Mouse (Mus musculus): ENCODE results near the gene Trpv2. TPM values are rescaled to one million over a fixed set of nuclear protein-coding genes. Genes with fewer than 3 reads are reported as not detected.

Trpv2 gene
- polyA plus RNA-seq, 1 experiment from 2014 or later, result 71.4 TPM

GRCm38 (mm10) chr11:62553186-62553585 is 21.1 kb upstream of the Trpv2 start:
- peaks cover 31% of the 10 kb centered on the region for H3K79me2 ChIP-seq (ENCODE audit: inconsistent target)
- H3K27ac ChIP-seq, result peak overlapping the region; percentile 19; the same call in 1 of the 2 replicates
- peak overlapping the region; percentile 71 for H3K4me3 ChIP-seq (ENCODE audit: inconsistent target)
- 0% methylated on average over 1 of the region's 1 CpGs for WGBS (ENCODE audit: missing documents)
- peaks cover 12% of the 10 kb centered on the region; the same call in 1 of the 2 replicates for H3K36me3 ChIP-seq (ENCODE audit: inconsistent target)

- 54% methylated on average over 5 of the region's 5 CpGs for WGBS (ENCODE audit: missing documents)
- peak overlapping the region; percentile 71 for H3K4me3 ChIP-seq (ENCODE audit: inconsistent target)
Observed at GRCm38 (mm10) chr11:62553633-62554032, 20.7 kb upstream of the Trpv2 start.

GRCm38 (mm10) chr11:62554163-62554855 is 20.0 kb upstream of the Trpv2 start:
- H3K79me2 ChIP-seq (ENCODE audit: inconsistent target), result peaks cover 31% of the 10 kb centered on the region
- no peak overlapping the region for H3K27ac ChIP-seq
- peaks cover 12% of the 10 kb centered on the region; the same call in 1 of the 2 replicates for H3K36me3 ChIP-seq (ENCODE audit: inconsistent target)
- H3K4me3 ChIP-seq (ENCODE audit: inconsistent target), result peak overlapping the region; percentile 71
- 59% methylated on average over 5 of the region's 5 CpGs for WGBS (ENCODE audit: missing documents)

More at GRCm38 (mm10) chr11:62553633-62554032, 20.7 kb upstream of the Trpv2 start:
- H3K27ac ChIP-seq, result 0 out of 2 replicates have a peak overlapping the region, but pooled peaks have one; percentile 19
- peaks cover 12% of the 10 kb centered on the region; the same call in 1 of the 2 replicates for H3K36me3 ChIP-seq (ENCODE audit: inconsistent target)
- H3K79me2 ChIP-seq (ENCODE audit: inconsistent target), result peaks cover 31% of the 10 kb centered on the region

GRCm38 (mm10) chr11:62554934-62555517 is 19.3 kb upstream of the Trpv2 start:
- peak overlapping the region; percentile 71; the same call in 1 of the 2 replicates for H3K4me3 ChIP-seq (ENCODE audit: inconsistent target)

GRCm38 (mm10) chr11:62555896-62556412 is 18.3 kb upstream of the Trpv2 start:
- Histone ChIP-seq H3K27ac (no peak overlapping the region), H3K36me3 (ENCODE audit: inconsistent target) (peaks cover 12% of the 10 kb centered on the region; the same call in 1 of the 2 replicates), H3K79me2 (ENCODE audit: inconsistent target) (peaks cover 31% of the 10 kb centered on the region), H3K4me3 (ENCODE audit: inconsistent target) (no peak overlapping the region)

More at GRCm38 (mm10) chr11:62554934-62555517, 19.3 kb upstream of the Trpv2 start:
- peaks cover 12% of the 10 kb centered on the region; the same call in 1 of the 2 replicates for H3K36me3 ChIP-seq (ENCODE audit: inconsistent target)
- peaks cover 31% of the 10 kb centered on the region for H3K79me2 ChIP-seq (ENCODE audit: inconsistent target)
- H3K27ac ChIP-seq, result no peak overlapping the region

GRCm38 (mm10) chr11:62557205-62557604 is 17.1 kb upstream of the Trpv2 start:
- no peak overlapping the region for H3K4me3 ChIP-seq (ENCODE audit: inconsistent target)
- peaks cover 12% of the 10 kb centered on the region; the same call in 1 of the 2 replicates for H3K36me3 ChIP-seq (ENCODE audit: inconsistent target)
- no peak overlapping the region for H3K27ac ChIP-seq
- WGBS (ENCODE audit: missing documents), result 90% methylated on average over 5 of the region's 5 CpGs
- H3K79me2 ChIP-seq (ENCODE audit: inconsistent target), result peaks cover 22% of the 10 kb centered on the region

GRCm38 (mm10) chr11:62558152-62558551 is 16.1 kb upstream of the Trpv2 start:
- 92% methylated on average over 2 of the region's 2 CpGs for WGBS (ENCODE audit: missing documents)
- Histone ChIP-seq H3K4me3 (ENCODE audit: inconsistent target) (no peak overlapping the region), H3K36me3 (ENCODE audit: inconsistent target) (peaks cover 10% of the 10 kb centered on the region; the same call in 1 of the 2 replicates), H3K79me2 (ENCODE audit: inconsistent target) (peaks cover 16% of the 10 kb centered on the region), H3K27ac (no peak overlapping the region)

- 25% methylated on average over 6 of the region's 6 CpGs for WGBS (ENCODE audit: missing documents)
- no peak overlapping the region for H3K27ac ChIP-seq
- H3K79me2 ChIP-seq (ENCODE audit: inconsistent target), result peaks cover 6% of the 10 kb centered on the region
- H3K4me3 ChIP-seq (ENCODE audit: inconsistent target), result no peak overlapping the region
- H3K36me3 ChIP-seq (ENCODE audit: inconsistent target), result peaks cover under 1% of the 10 kb centered on the region; the same call in 1 of the 2 replicates
Observed at GRCm38 (mm10) chr11:62558961-62559646, 15.2 kb upstream of the Trpv2 start.

GRCm38 (mm10) chr11:62560463-62561016 is 13.7 kb upstream of the Trpv2 start:
- H3K36me3 ChIP-seq (ENCODE audit: inconsistent target), result no peaks in the 10 kb centered on the region
- no peaks in the 10 kb centered on the region for H3K79me2 ChIP-seq (ENCODE audit: inconsistent target)
- no peak overlapping the region; the same call in 1 of the 2 replicates for H3K4me3 ChIP-seq (ENCODE audit: inconsistent target)
- no peak overlapping the region for H3K27ac ChIP-seq
- 49% methylated on average over 43 of the region's 43 CpGs for WGBS (ENCODE audit: missing documents)

GRCm38 (mm10) chr11:62563590-62563989 is 10.7 kb upstream of the Trpv2 start:
- Histone ChIP-seq H3K36me3 (ENCODE audit: inconsistent target) (no peaks in the 10 kb centered on the region), H3K79me2 (ENCODE audit: inconsistent target) (no peaks in the 10 kb centered on the region), H3K27ac (no peak overlapping the region), H3K4me3 (ENCODE audit: inconsistent target) (no peak overlapping the region)
- 93% methylated on average over 2 of the region's 2 CpGs for WGBS (ENCODE audit: missing documents)

GRCm38 (mm10) chr11:62565747-62566146 is 8.5 kb upstream of the Trpv2 start:
- H3K27ac ChIP-seq, result no peak overlapping the region
- H3K36me3 ChIP-seq (ENCODE audit: inconsistent target), result no peaks in the 10 kb centered on the region
- no peaks in the 10 kb centered on the region for H3K79me2 ChIP-seq (ENCODE audit: inconsistent target)
- H3K4me3 ChIP-seq (ENCODE audit: inconsistent target), result no peak overlapping the region
- 78% methylated on average over 7 of the region's 7 CpGs for WGBS (ENCODE audit: missing documents)

GRCm38 (mm10) chr11:62566211-62566610 is 8.1 kb upstream of the Trpv2 start:
- Histone ChIP-seq H3K27ac (no peak overlapping the region), H3K79me2 (ENCODE audit: inconsistent target) (no peaks in the 10 kb centered on the region), H3K4me3 (ENCODE audit: inconsistent target) (no peak overlapping the region), H3K36me3 (ENCODE audit: inconsistent target) (no peaks in the 10 kb centered on the region)
- WGBS (ENCODE audit: missing documents), result 87% methylated on average over 1 of the region's 1 CpGs

- Histone ChIP-seq H3K36me3 (ENCODE audit: inconsistent target) (no peaks in the 10 kb centered on the region), H3K79me2 (ENCODE audit: inconsistent target) (no peaks in the 10 kb centered on the region), H3K4me3 (ENCODE audit: inconsistent target) (no peak overlapping the region), H3K27ac (no peak overlapping the region)
- WGBS (ENCODE audit: missing documents), result 62% methylated on average over 3 of the region's 3 CpGs
Observed at GRCm38 (mm10) chr11:62568300-62568699, 6.0 kb upstream of the Trpv2 start.

- Histone ChIP-seq H3K27ac (peak overlapping the region; percentile 96), H3K4me3 (ENCODE audit: inconsistent target) (peak overlapping the region; percentile 94), H3K79me2 (ENCODE audit: inconsistent target) (peaks cover 48% of the 10 kb centered on the region), H3K36me3 (ENCODE audit: inconsistent target) (peaks cover 17% of the 10 kb centered on the region; the same call in 1 of the 2 replicates)
- WGBS (ENCODE audit: missing documents), result 25% methylated on average over 4 of the region's 4 CpGs
Observed at GRCm38 (mm10) chr11:62574703-62575085, 408 bp downstream of the Trpv2 start.

Measured in macrophage (primary cell).